Mouse (Mus musculus) ovary, adult 10 weeks (tissue): Measurements from ENCODE around the gene Vti1a. TPM values are rescaled to one million over a fixed set of nuclear protein-coding genes. Genes with fewer than 3 reads are reported as not detected.

ENCODE experiments used
- polyA plus RNA-seq: library from polyadenylated mRNA; stranded (reverse); fragments of 350-450 nt; fragmentation: Illumina TruSeq; extraction: RNeasy Lipid Tissue Mini Kit (QIAGEN cat#74804); gene quantifications from one replicate; pipeline ENCODE4 v1.2.3, GENCODE M21; 2014

Vti1a gene
- polyA plus RNA-seq: 28.3 TPM

DNA sequence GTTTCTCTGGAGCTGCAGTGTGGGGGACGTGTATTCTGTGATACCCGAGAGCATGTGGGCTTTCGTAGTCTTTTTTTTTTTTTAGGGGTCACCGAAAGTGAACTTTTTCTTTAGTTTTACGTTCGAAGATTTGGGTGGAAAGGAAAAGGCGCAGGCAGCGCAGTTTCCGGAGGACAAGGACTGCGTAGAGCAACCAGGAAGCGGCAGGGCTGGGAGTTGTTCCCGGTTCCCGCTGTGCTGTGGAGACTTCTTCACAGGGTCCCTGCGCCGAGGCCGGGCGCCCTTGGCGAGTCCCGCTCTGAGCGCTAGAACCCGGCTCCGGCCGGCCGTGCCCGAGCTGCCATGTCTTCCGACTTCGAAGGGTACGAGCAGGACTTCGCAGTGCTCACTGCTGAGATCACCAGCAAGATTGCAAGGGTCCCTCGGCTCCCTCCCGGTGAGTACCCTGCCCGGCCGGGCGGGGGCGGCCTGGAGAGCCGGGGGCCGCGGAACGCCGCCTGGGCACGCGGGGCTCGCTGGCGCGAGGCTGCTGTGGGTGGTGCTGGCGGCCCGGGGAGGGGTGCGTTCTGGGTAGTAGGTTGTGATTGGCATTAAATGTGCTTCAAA is at the start of gene Vti1a:
TSS of gene Vti1a (plus strand) at position 187 of the 606 bp plus-strand sequence.

GRCm38 (mm10) chr19:55315452-55316108 is 515 bp upstream of the Vti1a start, which contains the start of gene Zdhhc6:
TSS of gene Zdhhc6 (minus strand) at chr19:55316032.

Other genes starting within 250 kb of the Vti1a start
- gene Gpam, start 189.1 kb upstream of the Vti1a start, polyA plus RNA-seq: 149 TPM
- gene Tectb, start 135.6 kb upstream of the Vti1a start, polyA plus RNA-seq: not detected
- gene Gucy2g, start 75.1 kb upstream of the Vti1a start, polyA plus RNA-seq: 0.23 TPM
- gene Acsl5, start 64.4 kb upstream of the Vti1a start, polyA plus RNA-seq: 109 TPM
- gene Zdhhc6, start 263 bp upstream of the Vti1a start, polyA plus RNA-seq: 81.2 TPM